Mouse (Mus musculus): ENCODE results near the gene Ranbp6. TPM values are rescaled to one million over a fixed set of nuclear protein-coding genes. Genes with fewer than 3 reads are reported as not detected.

Gene Ranbp6
- total RNA-seq (2021) = 10 to 100 TPM; 29.6 to 31.2 TPM

GRCm38 (mm10) chr19:29812581-29813460, at the start of gene Ranbp6:
Gene Ranbp6, minus strand, starts transcription at chr19:29812974.
- intact Hi-C loops (cut with DNase I) = no loop called here
- peak; percentile 89 to 95 for DNase-seq (ENCODE audit: extremely low spot score in 1 of 2, low spot score in 2 of 2)

GRCm38 (mm10) chr19:29860816-29861215, 48.0 kb upstream of the Ranbp6 start:
- intact Hi-C loops (cut with DNase I) = no loop called here
- no peak for DNase-seq (ENCODE audit: extremely low spot score in 1 of 2, low spot score in 2 of 2)

- DNase-seq (ENCODE audit: extremely low spot score in 1 of 2, low spot score in 2 of 2) = no peak
- intact Hi-C loops (cut with DNase I) = no loop called here
Observed at GRCm38 (mm10) chr19:29857267-29857666, 44.5 kb upstream of the Ranbp6 start.

GRCm38 (mm10) chr19:29853711-29854110, 40.9 kb upstream of the Ranbp6 start:
- peak in 1 of 2 experiments; percentile 23 for DNase-seq (ENCODE audit: extremely low spot score in 1 of 2, low spot score in 2 of 2)

GRCm38 (mm10) chr19:29851036-29851690, 38.4 kb upstream of the Ranbp6 start:
- intact Hi-C loops (cut with DNase I) = no loop called here
- no peak for DNase-seq (ENCODE audit: extremely low spot score in 1 of 2, low spot score in 2 of 2)

More at GRCm38 (mm10) chr19:29853711-29854110, 40.9 kb upstream of the Ranbp6 start:
- intact Hi-C loops (cut with DNase I) = no loop called here

- intact Hi-C loops (cut with DNase I) = no loop called here
- DNase-seq (ENCODE audit: extremely low spot score in 1 of 2, low spot score in 2 of 2) = no peak
Observed at GRCm38 (mm10) chr19:29849924-29850551, 37.3 kb upstream of the Ranbp6 start.

GRCm38 (mm10) chr19:29844036-29844661, 31.4 kb upstream of the Ranbp6 start:
- intact Hi-C loops (cut with DNase I) = no loop called here
- DNase-seq (ENCODE audit: extremely low spot score in 1 of 2, low spot score in 2 of 2) = peak in 1 of 2 experiments; percentile 15

DNA sequence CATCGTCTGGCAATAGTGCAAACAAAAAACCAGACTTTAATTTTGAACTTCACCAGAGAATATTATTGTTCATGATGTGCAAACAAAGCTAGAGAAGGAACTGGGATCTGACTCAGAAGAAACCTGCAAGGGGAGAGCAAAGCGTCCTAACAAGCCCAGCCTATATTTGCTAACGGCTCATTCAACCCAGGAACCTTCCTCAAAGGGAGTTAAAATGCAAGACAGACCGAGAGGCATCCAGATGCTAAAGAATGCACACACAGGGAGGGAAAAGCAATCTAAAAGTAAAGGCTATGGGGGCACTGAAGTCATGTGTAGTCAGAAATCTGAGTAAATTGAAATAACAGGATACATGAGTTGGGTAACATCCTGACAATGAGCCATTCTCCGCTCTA, 30.9 kb upstream of the Ranbp6 start:
- DNase-seq (ENCODE audit: extremely low spot score in 1 of 2, low spot score in 2 of 2) = no peak
- intact Hi-C loops (cut with DNase I) = no loop called here

- no peak for DNase-seq (ENCODE audit: extremely low spot score in 1 of 2, low spot score in 2 of 2)
- intact Hi-C loops (cut with DNase I) = no loop called here
Observed at GRCm38 (mm10) chr19:29842973-29843372, 30.2 kb upstream of the Ranbp6 start.

GRCm38 (mm10) chr19:29840642-29841041, 27.9 kb upstream of the Ranbp6 start:
- no peak for DNase-seq (ENCODE audit: extremely low spot score in 1 of 2, low spot score in 2 of 2)

DNA sequence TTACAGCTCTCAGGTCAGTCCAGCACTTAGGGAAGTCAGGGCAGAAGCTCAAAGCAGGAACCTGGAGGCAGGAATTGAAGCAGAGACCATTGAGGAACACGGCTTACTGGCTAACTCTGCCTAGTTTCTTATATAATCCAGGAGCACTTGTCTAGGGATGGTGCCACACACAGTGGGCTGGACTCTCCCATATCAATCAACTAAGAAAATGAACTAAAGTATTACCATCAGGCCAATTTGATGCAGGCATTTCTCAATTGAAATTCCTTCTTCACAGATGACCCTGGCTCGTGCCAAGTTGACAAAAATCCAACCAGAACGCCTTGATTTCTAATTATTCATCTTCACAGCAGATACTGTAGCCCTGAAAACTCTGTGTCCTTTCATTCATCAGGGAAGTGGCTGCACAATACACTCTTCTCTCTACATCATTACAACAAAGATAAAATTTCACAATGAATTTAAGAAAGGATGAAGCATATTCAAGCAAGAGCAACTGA, 25.9 kb upstream of the Ranbp6 start:
- intact Hi-C loops (cut with DNase I) = no loop called here
- DNase-seq (ENCODE audit: extremely low spot score in 1 of 2, low spot score in 2 of 2) = no peak

More at GRCm38 (mm10) chr19:29840642-29841041, 27.9 kb upstream of the Ranbp6 start:
- intact Hi-C loops (cut with DNase I) = no loop called here

DNA sequence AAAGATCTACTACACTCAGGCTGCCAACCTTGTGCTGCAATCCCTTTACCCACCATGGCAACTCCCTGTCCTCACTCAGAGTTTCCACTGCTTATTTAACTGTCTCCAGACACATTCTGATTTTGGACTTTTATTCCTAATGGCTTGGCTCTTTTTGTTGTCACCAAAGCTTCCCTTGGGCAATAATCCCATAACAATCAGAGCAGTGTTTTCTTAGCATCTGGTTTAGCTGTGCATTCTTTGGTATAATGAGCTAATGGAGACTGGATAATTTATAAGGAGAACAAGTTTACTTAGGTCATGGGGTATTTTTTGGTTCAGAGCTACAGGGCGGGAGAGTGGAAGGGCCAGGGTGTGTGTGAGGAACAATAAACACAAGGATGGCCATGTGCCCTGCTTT, 25.4 kb upstream of the Ranbp6 start:
- no peak for DNase-seq (ENCODE audit: extremely low spot score in 1 of 2, low spot score in 2 of 2)
- intact Hi-C loops (cut with DNase I) = no loop called here

DNA sequence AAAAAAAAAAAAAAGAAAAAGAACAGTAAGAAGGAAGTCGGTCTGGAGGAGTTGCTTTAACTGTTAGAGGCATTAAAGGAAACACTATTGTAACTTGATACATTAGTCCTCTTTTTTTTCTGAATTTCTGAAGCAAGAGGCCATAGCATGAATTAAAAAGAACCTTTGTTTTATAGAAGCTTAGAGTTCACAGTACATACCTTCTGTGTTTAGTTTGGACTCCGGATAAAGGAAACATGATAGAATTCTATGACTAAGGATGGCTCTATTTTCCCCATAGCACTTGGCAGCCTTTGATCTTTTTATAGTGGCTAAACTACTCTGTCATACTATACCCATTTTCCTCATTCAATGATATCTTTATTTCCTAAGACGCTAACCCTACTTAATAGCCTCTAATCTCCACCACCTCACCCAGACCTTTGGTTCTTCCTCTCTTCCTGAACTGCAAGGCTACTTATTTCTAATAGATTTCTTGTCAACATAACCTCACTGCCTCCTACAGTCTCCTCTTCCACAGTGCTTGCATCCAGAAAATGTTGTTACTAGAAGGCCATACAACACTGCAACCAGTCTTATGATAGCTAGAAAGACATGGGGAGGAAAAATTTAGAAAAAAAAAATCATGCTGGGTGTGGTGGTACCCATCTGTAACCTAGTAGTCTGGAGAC, 22.7 kb upstream of the Ranbp6 start:
- no peak for DNase-seq (ENCODE audit: extremely low spot score in 1 of 2, low spot score in 2 of 2)
- intact Hi-C loops (cut with DNase I) = no loop called here

DNA sequence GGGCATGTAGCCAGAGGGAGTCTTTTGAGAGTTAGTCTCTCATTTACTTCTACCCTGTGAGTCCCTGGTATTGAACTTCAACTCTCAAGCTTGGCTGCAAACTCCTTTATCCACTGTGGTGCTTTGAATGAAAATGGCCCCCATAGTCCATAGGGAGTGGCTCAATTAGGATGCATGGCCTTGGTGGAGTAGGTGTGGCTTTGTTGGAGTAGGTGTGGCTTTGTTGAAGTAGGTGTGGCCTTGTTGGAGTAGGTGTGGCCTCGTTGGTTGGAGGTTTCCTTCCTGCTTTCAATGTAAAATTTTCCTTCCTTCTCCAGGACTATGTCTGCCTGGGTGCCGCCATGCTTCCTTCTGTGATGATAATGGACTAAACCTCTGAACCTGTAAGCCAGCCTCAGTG, 18.1 kb upstream of the Ranbp6 start:
- intact Hi-C loops (cut with DNase I) = no loop called here
- no peak for DNase-seq (ENCODE audit: extremely low spot score in 1 of 2, low spot score in 2 of 2)

DNA sequence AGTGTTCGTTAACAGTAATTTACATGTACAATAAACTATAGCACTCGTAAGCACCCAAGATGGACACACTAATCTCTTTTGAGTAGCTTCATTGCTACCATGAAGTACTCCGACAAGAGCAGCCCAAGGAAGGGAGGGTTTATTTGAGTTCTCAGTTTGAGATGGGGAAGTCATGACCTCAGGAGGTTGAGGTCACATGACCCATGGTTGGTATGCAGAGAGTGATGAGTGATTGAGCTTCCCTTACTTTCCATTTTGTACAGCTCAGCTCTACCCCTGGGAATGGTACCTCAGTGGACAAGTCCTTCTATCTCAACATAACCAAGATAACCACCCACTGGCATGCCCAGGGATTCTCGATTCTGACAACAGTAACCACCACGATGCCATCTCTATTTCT, 15.8 kb upstream of the Ranbp6 start:
- no peak for DNase-seq (ENCODE audit: extremely low spot score in 1 of 2, low spot score in 2 of 2)
- intact Hi-C loops (cut with DNase I) = loop anchor here (5.0 to 10.0 kb wide), 2 partner anchors 299 to 376 kb away; no protein-coding TSS in a partner anchor

DNA sequence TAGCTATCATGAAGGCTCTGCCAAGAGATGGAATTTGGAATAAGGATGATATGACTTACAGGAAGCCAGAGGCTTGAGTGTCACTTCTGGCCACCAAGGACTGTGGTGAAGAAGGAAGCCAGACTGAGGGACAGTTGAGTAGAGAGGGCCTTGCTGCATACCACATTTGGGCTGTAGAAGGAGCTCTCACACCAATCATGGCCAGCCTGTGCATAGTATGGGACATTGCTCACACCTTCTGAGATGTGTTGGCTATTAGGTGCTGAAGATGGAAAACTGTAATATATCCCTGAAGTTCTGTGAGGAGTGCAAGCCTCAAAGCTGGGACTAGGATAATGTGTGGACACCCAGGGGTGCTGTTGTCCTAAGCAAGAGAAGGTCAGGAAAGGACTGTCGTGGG, 13.9 kb upstream of the Ranbp6 start:
- intact Hi-C loops (cut with DNase I) = loop anchor here (2.0 to 10.0 kb wide), 3 partner anchors 150 to 378 kb away; no protein-coding TSS in a partner anchor
- peak; percentile 27 to 33 for DNase-seq (ENCODE audit: extremely low spot score in 1 of 2, low spot score in 2 of 2)

DNA sequence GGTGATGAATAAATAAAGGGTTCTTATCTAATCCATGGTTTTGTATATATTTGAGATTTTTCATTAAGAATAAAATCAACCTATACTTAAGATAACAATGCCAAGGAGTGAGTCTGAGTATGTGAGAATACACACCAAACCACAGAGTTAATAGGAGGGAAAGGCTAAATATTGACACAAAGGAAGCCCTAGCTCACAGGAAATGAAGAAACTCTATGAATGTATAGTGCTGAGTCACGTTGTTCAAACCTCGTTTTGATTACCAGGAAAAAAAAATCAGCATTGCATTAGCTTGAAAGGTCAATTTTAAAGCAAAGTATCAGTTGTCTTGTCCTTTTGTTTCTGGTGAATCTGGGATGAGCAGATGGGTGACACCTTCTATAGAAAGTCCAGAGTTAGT, 12.2 kb upstream of the Ranbp6 start:
- intact Hi-C loops (cut with DNase I) = loop anchor here (5.0 to 10.0 kb wide), 2 partner anchors 302 to 380 kb away; no protein-coding TSS in a partner anchor
- no peak for DNase-seq (ENCODE audit: extremely low spot score in 1 of 2, low spot score in 2 of 2)

DNA sequence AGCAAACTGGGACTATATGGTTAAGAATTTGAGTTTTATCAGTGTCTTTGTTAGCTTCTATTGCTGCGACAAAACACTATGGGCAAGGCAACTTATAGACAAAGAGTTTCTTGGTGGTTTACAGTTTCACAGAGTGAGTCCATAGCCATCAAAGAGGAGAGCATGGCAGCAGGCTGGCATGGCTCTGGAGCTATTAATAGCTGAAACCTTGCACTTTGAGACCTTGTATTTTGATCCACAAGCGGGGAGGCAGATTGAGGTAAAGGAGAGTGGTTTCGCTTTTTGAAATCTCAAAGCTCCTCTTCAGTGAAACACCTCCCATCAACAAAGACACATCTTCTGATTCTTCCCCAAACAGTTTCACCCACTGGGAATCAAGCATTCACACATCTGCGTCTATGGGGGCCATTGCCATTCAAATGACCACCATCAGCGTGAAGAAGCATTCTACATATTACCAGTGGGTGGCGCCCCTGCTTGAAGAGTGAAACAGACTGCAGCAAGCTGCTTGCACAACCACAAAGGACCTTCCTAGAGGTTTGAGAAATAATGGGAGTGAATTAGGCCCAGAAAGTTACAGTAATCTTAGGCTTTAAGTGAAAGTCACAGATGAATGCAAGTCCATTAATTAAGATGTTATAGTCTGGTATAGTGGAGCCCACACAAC, 11.4 kb upstream of the Ranbp6 start:
- intact Hi-C loops (cut with DNase I) = loop anchor here (10.0 kb wide), 1 partner anchor 381 kb away; no protein-coding TSS in a partner anchor
- peak in 1 of 2 experiments; percentile 42 for DNase-seq (ENCODE audit: extremely low spot score in 1 of 2, low spot score in 2 of 2)
